Mouse (Mus musculus) heart, adult 2 months (tissue): ENCODE data around the gene Mapk10. TPM values are rescaled to one million over a fixed set of nuclear protein-coding genes. Genes with fewer than 3 reads are reported as not detected.
A peak's percentile ranks its signal among the peaks of the same experiment; 100 is the strongest.

ENCODE experiments used
- DNase-seq, 2 experiments: peaks; one replicate each; pipeline ENCODE4 v3.0.0; 2021
- H3K27ac ChIP-seq: fragments of 200-600 bp; 2 replicates; pipeline ENCODE4 v1.8.1; 2022
- H3K27me3 ChIP-seq: fragments of 200-500 bp; 2 replicates; pipeline ENCODE4 v1.6.1; 2012; ENCODE audit warnings: mild to moderate bottlenecking, low read length, inconsistent platforms, mixed read lengths; ENCODE audit not compliant: control insufficient read depth, insufficient read depth
- H3K36me3 ChIP-seq: fragments of 200-500 bp; 2 replicates; pipeline ENCODE4 v1.6.1; 2012; ENCODE audit warnings: low read length, inconsistent platforms; ENCODE audit not compliant: control insufficient read depth, insufficient read depth
- H3K4me1 ChIP-seq: fragments of 200-500 bp; 2 replicates; pipeline ENCODE4 v1.6.1; 2011; ENCODE audit warnings: low read length; ENCODE audit not compliant: control insufficient read depth, insufficient read depth
- H3K4me3 ChIP-seq: fragments of 200-600 bp; 2 replicates; pipeline ENCODE4 v1.8.1; 2022
- H3K79me2 ChIP-seq: fragments of 200-500 bp; replicated peaks from 2 replicates; pipeline ENCODE4 v1.6.1; 2012; ENCODE audit warnings: mild to moderate bottlenecking, inconsistent platforms, low read length, moderate library complexity, mixed read lengths; ENCODE audit not compliant: control insufficient read depth, insufficient read depth
- H3K9ac ChIP-seq: fragments of 200-500 bp; 2 replicates; pipeline ENCODE4 v1.6.1; 2012; ENCODE audit warnings: low read depth, mild to moderate bottlenecking, control low read depth, inconsistent platforms, low read length, mixed read lengths
- CTCF ChIP-seq: fragments of 200-600 bp; IDR thresholded peaks from 2 replicates; pipeline ENCODE4 v1.8.1; 2022; ENCODE audit warnings: antibody characterized with exemption, mild to moderate bottlenecking, moderate library complexity
- EP300 ChIP-seq: fragments of 200-500 bp; IDR thresholded peaks from 2 replicates; pipeline ENCODE4 v1.6.1; 2011; ENCODE audit warnings: low read depth, low read length, control low read depth; ENCODE audit not compliant: insufficient read depth
- POLR2A ChIP-seq: fragments of 200-500 bp; IDR thresholded peaks from 2 replicates; pipeline ENCODE4 v1.6.1; 2011; ENCODE audit warnings: mild to moderate bottlenecking, low read depth, low read length, control low read depth; ENCODE audit not compliant: insufficient read depth
- WGBS: fragments of 180-500 bp; shearing (Covaris S2); methylation state at CpG from one replicate; pipeline ENCODE4 v1.1.7; 2018; 5-methylcytosine and 5-hydroxymethylcytosine counted together
- intact Hi-C: fragments of 180-260 bp; cut with DNase I; formaldehyde crosslinking; loops from one replicate; pipeline ENCODE4 v1.15.1; 2025
- polyA plus RNA-seq: library from polyadenylated mRNA; depleted of rRNA; stranded (reverse); fragments of >200 nt; gene quantifications from 2 replicates; pipeline ENCODE4 v1.2.3, GENCODE M21; 2012
- total RNA-seq, 2 experiments: library from RNA; stranded (reverse); gene quantifications; 2 replicates each; pipeline ENCODE4 v1.2.3; 2021

Gene Mapk10
- total and polyA plus RNA-seq, 3 experiments, result 5.8 to 32.0 (median 25.7) TPM

DNA sequence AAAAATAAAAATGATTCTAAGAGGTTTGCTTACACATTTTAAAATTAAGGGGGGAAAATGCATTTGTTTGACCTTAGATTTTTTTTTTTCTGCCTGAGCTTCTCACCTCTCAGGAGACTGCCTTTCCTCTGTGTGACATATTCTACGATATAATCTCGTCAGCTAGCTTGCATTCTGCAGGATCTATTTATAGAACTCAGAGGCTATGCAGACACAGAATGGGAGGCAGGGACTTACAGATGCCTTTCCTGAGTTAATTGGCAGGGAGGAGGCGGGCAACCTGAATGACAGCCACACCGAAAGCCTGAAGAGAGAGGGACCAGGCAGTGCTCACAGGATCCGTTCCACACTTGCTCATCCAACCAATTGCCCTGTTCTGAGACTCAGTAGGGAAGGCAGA is 34.1 kb downstream of the Mapk10 start:
- Histone ChIP-seq H3K79me2 (no peaks in the 10 kb centered on the region), H3K9ac (no peak overlapping the region), H3K36me3 (no peaks in the 10 kb centered on the region), H3K27ac (peak overlapping the region; percentile 62), H3K4me3 (no peak overlapping the region), H3K27me3 (no peaks in the 10 kb centered on the region), H3K4me1 (no peaks in the 10 kb centered on the region)
- 16% methylated on average over 5 of the region's 5 CpGs for WGBS
- TF ChIP-seq POLR2A (no peak), EP300 (no peak), CTCF (no peak)
- no peak for DNase-seq
- intact Hi-C loops, result loop anchor here (5.0 kb wide), 1 partner anchor 35 kb away; the partner anchor contains the start of gene Mapk10

DNA sequence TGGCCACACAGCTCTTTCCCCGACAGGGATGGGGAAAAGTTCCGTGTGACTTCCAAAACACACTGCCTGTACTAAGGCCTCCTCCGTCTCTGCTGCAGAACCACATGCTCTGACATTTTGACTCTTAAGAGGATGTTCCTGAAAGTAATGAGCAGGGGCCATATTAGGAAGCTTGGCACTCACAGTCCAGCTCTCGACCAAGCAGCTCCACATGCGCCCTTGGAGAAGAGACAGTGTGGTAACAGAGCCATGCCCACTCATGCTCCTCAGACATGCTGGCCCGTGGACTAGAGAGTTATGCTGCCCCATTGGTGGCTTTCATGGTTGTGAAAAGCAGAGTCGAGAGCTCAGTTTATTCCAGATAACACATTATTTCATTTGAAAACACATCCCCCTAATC is 35.1 kb downstream of the Mapk10 start:
- Histone ChIP-seq H3K4me3 (no peak overlapping the region), H3K27ac (peak overlapping the region; percentile 62; the same call in 1 of the 2 replicates), H3K36me3 (no peaks in the 10 kb centered on the region), H3K27me3 (no peaks in the 10 kb centered on the region), H3K9ac (no peak overlapping the region), H3K79me2 (no peaks in the 10 kb centered on the region), H3K4me1 (no peaks in the 10 kb centered on the region)
- WGBS, result 47% methylated on average over 7 of the region's 7 CpGs
- no peak for TF ChIP-seq POLR2A
- TF ChIP-seq CTCF, result no peak
- TF ChIP-seq EP300, result no peak
- peak in 1 of 2 experiments; percentile 6 for DNase-seq
- intact Hi-C loops, result loop anchor here (5.0 kb wide), 1 partner anchor 36 kb away; the partner anchor contains the start of gene Mapk10

DNA sequence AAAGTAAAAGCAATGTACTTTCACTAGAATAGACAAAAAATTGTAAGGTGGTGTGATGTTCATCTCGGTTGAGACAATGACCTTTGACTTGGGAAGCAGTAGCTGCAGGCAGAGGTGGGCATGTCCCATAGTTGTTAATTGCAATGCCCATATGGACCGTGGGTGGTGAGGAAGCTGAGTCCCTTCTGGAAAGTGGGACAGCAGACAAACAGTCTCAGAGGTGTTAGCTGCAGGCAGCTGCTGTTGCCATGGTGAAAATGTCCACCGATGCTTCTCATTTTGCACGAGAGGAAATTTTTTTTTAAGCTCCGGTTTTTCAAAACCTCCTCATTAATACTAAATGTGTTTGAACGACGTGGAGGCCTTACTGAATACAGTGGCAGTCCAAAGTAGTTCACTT is 36.5 kb downstream of the Mapk10 start:
- TF ChIP-seq CTCF (no peak), EP300 (no peak), POLR2A (no peak)
- no peaks in the 10 kb centered on the region for H3K79me2 ChIP-seq
- H3K27ac ChIP-seq, result no peak overlapping the region
- H3K27me3 ChIP-seq, result no peaks in the 10 kb centered on the region
- H3K36me3 ChIP-seq, result no peaks in the 10 kb centered on the region
- no peak for DNase-seq
- intact Hi-C loops, result loop anchor here (5.0 kb wide), 1 partner anchor 38 kb away; the partner anchor contains the start of gene Mapk10
- H3K9ac ChIP-seq, result no peak overlapping the region
- whole genome bisulfite sequencing, result 72% methylated on average over 7 of the region's 7 CpGs
- H3K4me3 ChIP-seq, result no peak overlapping the region
- no peaks in the 10 kb centered on the region for H3K4me1 ChIP-seq

DNA sequence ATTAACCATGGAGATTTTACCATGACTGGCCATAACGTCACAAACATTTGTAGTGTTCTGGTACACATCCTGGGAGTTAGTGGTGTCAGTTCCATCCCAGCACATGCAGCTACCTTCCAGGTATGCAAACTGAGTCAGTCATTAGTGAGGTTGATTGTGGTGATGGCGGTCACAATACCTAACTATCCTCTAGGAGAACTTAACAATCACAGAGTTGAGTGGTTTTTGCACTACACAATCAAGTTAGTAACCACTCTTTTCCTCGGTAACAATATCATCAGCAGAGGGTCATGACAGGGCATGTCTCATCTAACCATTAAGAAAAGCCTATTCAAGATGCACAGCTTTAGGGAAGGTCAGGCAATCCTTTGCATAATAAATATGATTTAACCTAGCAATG is 39.9 kb downstream of the Mapk10 start:
- DNase-seq, result no peak
- TF ChIP-seq CTCF, result no peak
- TF ChIP-seq POLR2A, result no peak
- TF ChIP-seq EP300, result no peak
- no peaks in the 10 kb centered on the region for H3K27me3 ChIP-seq
- WGBS, result 84% methylated on average over 3 of the region's 3 CpGs
- no peak overlapping the region for H3K4me3 ChIP-seq
- no peaks in the 10 kb centered on the region for H3K4me1 ChIP-seq
- no peak overlapping the region for H3K9ac ChIP-seq
- H3K79me2 ChIP-seq, result no peaks in the 10 kb centered on the region
- H3K36me3 ChIP-seq, result no peaks in the 10 kb centered on the region
- intact Hi-C loops, result no loop called here
- H3K27ac ChIP-seq, result no peak overlapping the region

DNA sequence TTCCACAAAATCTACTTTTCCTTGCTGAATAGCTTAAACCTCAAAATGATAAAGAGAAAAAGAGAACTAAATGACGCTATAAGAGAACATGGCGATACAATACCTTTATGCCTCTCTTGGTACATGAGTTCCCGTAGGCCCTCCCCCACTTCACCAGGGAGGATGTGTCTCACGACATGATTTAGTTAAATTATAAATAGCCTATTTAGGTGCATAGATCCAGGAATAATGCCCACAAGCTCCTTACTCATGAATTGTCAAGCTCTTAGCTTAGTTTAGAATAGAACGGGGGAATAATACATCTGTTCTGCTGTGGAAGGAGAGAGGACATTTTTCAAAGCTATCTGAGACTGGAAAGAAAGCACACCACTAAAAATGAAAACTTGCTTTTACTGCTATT is 43.8 kb downstream of the Mapk10 start:
- no peaks in the 10 kb centered on the region for H3K4me1 ChIP-seq
- intact Hi-C loops, result no loop called here
- WGBS, result 78% methylated on average over 5 of the region's 5 CpGs
- no peak for DNase-seq
- no peaks in the 10 kb centered on the region for H3K36me3 ChIP-seq
- no peaks in the 10 kb centered on the region for H3K27me3 ChIP-seq
- no peak overlapping the region for H3K4me3 ChIP-seq
- no peak overlapping the region for H3K27ac ChIP-seq
- no peak for TF ChIP-seq EP300
- TF ChIP-seq CTCF, result no peak
- TF ChIP-seq POLR2A, result no peak
- no peaks in the 10 kb centered on the region for H3K79me2 ChIP-seq
- no peak overlapping the region for H3K9ac ChIP-seq

DNA sequence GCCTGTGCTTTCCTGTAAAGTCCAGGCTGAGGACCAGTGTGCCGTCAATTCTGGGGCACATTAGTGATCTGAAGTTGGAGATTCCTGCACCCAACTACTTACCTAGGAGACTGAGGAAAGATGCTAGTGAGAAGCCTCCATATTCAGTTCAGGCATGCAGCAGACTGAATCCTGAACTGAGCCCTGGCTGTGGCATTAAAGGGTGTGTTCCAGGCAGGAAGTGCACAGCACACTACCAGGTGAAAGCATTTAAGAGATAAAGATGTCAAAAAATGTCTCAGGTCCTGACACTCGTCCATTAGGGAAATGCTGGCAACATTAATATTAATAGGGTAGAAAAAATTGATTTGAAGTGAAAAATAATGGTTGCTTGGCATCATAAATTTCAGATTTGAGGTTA is 44.4 kb downstream of the Mapk10 start:
- Histone ChIP-seq H3K4me3 (no peak overlapping the region), H3K79me2 (no peaks in the 10 kb centered on the region), H3K9ac (no peak overlapping the region), H3K36me3 (no peaks in the 10 kb centered on the region), H3K27me3 (no peaks in the 10 kb centered on the region), H3K27ac (no peak overlapping the region), H3K4me1 (no peaks in the 10 kb centered on the region)
- TF ChIP-seq CTCF, result no peak
- no peak for TF ChIP-seq EP300
- TF ChIP-seq POLR2A, result no peak
- intact Hi-C loops, result no loop called here
- DNase-seq, result no peak
- 61% methylated on average over 2 of the region's 2 CpGs for WGBS
